Mouse (Mus musculus) forebrain, postnatal 0 days (tissue): ENCODE data around the gene Fnip2. TPM values are rescaled to one million over a fixed set of nuclear protein-coding genes. Genes with fewer than 3 reads are reported as not detected.

ENCODE experiments used
- ATAC-seq: fragments of 200-750 bp; cut with Nextera tagmentation; 2 replicates; pipeline ENCODE4 v1.8.0; 2017; ENCODE audit warnings: mild to moderate bottlenecking, moderate library complexity
- DNase-seq: peaks from one replicate; pipeline ENCODE4 v3.0.0-alpha.2; 2015
- H3K27ac ChIP-seq: fragments of 300-500 bp; sonication (generic); 2 replicates; pipeline ENCODE4 v1.5.1; 2014; ENCODE audit warnings: low read depth, mild to moderate bottlenecking, antibody characterized with exemption, low read length, moderate library complexity, mixed read lengths
- H3K27me3 ChIP-seq: fragments of 300-500 bp; sonication (generic); 2 replicates; pipeline ENCODE4 v1.6.1; 2014; ENCODE audit warnings: mild to moderate bottlenecking, low read length, mixed read lengths; ENCODE audit not compliant: insufficient read depth
- H3K36me3 ChIP-seq: fragments of 300-500 bp; sonication (generic); 2 replicates; pipeline ENCODE4 v1.6.1; 2014; ENCODE audit warnings: mild to moderate bottlenecking, moderate library complexity; ENCODE audit not compliant: insufficient read depth
- H3K4me1 ChIP-seq: fragments of 300-500 bp; sonication (generic); 2 replicates; pipeline ENCODE4 v1.6.1; 2014; ENCODE audit warnings: antibody characterized with exemption; ENCODE audit not compliant: insufficient read depth
- H3K4me2 ChIP-seq: fragments of 300-500 bp; sonication (generic); 2 replicates; pipeline ENCODE4 v1.6.1; 2014; ENCODE audit warnings: low read depth, mild to moderate bottlenecking, moderate library complexity
- H3K4me3 ChIP-seq: fragments of 300-500 bp; sonication (generic); 2 replicates; pipeline ENCODE4 v1.5.1; 2014; ENCODE audit warnings: low read depth, low read length, mixed read lengths
- H3K9ac ChIP-seq: fragments of 300-500 bp; sonication (generic); 2 replicates; pipeline ENCODE4 v1.6.1; 2014; ENCODE audit warnings: mild to moderate bottlenecking
- H3K9me3 ChIP-seq: fragments of 300-500 bp; sonication (generic); 2 replicates; pipeline ENCODE4 v1.6.1; 2016; ENCODE audit warnings: low read length
- CTCF ChIP-seq: sonication (generic); IDR thresholded peaks from 2 replicates; pipeline ENCODE4 v1.5.1; 2016; ENCODE audit warnings: antibody characterized with exemption, control low read depth, low read depth
- WGBS: fragments of 180-500 bp; shearing (Covaris S2); extraction: QIAGEN DNeasy Blood & Tissue Kit; methylation state at CpG from one replicate; pipeline ENCODE4 v1.1.7; 2014; 5-methylcytosine and 5-hydroxymethylcytosine counted together
- polyA plus RNA-seq: library from polyadenylated mRNA; unstranded; fragments of >200 nt; fragmentation: Nextera tagmentation; extraction: Ambion mirVana; gene quantifications from 2 replicates; pipeline ENCODE4 v1.2.1, GENCODE M21; 2015
- total RNA-seq: library from RNA; depleted of rRNA; stranded (reverse); fragments of >200 nt; gene quantifications from 2 replicates; pipeline ENCODE4 v1.2.3, GENCODE M21; 2014

Fnip2 gene
- total and polyA plus RNA-seq, 2 experiments from 2014 or later: 5.1 to 37.7 TPM

DNA sequence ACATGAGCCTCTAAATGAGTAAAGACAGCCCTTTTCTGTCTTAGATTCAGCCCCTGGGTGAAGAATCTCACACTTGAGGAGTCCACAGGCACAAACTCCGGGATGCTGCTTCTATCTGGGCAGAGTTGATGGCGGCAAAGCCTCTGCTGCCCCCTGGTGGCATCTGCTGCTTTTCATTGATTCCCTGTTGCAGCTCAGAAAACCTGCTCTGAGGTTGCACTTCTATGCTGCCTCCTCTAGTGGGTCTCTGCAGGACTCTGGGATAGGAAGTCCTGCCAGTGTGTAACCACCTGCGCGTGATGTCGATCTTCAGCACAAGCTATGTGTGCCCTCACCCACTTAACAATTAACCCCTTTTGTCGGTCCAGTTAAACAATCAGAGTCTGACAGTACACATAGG lies 19.2 kb upstream of the Fnip2 start:
- Histone ChIP-seq H3K36me3 (no peaks in the 10 kb centered on the region), H3K27ac (no peak overlapping the region), H3K9me3 (no peaks in the 10 kb centered on the region), H3K4me3 (no peak overlapping the region), H3K4me1 (0 out of 2 replicates have a peak, but pooled peaks cover 3% of the 10 kb centered on the region), H3K9ac (no peak overlapping the region), H3K4me2 (no peak overlapping the region), H3K27me3 (no peaks in the 10 kb centered on the region)
- ATAC-seq (peak; percentile 87), DNase-seq (peak; percentile 96)
- 2% methylated on average over 6 of the region's 6 CpGs for WGBS
- peak; percentile 99 for TF ChIP-seq CTCF

DNA sequence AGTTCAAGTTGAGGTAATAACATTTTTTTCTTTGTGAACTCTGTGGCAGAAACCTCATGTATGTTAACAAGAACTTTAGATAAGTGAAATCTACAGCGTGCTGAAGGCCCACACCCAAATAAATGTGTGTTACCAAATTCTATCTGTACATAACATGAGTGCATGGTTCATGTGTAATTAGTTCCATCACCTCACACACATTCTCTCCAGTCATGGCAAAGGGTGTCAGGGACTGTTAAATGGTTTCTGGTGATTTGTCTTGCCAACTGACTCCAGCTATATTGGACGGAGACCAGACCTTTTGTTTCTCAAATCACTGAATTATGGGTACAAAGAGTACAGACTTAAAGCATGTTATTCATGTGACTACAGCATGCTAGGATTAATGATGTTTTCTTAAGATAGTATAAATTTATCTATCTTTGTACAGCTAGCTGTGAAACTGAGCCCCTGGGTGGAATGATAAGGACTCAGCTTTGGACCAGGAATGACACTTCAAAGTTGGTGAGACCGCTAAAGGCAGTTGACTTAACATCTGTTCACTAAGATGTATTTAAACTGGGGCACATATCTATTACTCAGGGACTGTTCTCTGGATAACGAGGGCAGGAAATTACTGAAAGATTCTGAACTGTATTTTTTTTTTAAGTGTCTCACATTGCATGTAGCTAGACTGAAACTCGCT lies 12.4 kb upstream of the Fnip2 start:
- 73% methylated on average over 5 of the region's 5 CpGs for whole genome bisulfite sequencing
- Histone ChIP-seq H3K4me2 (no peak overlapping the region), H3K9me3 (no peaks in the 10 kb centered on the region), H3K27me3 (no peaks in the 10 kb centered on the region), H3K27ac (no peak overlapping the region), H3K4me1 (0 out of 2 replicates have a peak, but pooled peaks cover 4% of the 10 kb centered on the region), H3K9ac (no peak overlapping the region), H3K4me3 (no peak overlapping the region), H3K36me3 (no peaks in the 10 kb centered on the region)
- TF ChIP-seq CTCF: no peak
- ATAC-seq (no peak), DNase-seq (no peak)

DNA sequence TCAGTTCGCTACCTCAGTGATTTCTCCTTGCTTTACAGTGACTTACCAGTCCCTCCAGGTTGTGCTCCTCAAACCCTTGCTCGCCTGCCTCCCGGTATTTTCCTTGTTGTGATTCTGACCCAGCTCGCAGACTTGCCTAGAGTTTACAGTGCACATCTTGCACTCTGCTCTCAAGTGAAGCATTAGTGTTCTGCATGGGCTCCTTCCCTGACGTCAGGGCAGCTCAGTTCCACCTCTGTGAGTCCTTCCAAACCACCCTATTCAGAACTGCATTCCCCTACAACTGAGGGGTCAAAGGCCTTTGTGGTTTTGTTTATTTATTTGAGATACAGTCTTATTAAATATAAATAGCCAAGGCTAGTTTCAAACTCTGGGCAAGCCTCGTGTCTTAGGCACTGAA lies 10.6 kb upstream of the Fnip2 start:
- H3K9ac ChIP-seq: no peak overlapping the region
- H3K4me2 ChIP-seq: no peak overlapping the region
- H3K4me3 ChIP-seq: no peak overlapping the region
- H3K27ac ChIP-seq: no peak overlapping the region
- no peak for TF ChIP-seq CTCF
- no peaks in the 10 kb centered on the region for H3K9me3 ChIP-seq
- ATAC-seq (no peak), DNase-seq (no peak)
- whole genome bisulfite sequencing: 77% methylated on average over 6 of the region's 6 CpGs
- no peaks in the 10 kb centered on the region for H3K36me3 ChIP-seq
- H3K27me3 ChIP-seq: no peaks in the 10 kb centered on the region
- 0 out of 2 replicates have a peak, but pooled peaks cover 4% of the 10 kb centered on the region for H3K4me1 ChIP-seq

DNA sequence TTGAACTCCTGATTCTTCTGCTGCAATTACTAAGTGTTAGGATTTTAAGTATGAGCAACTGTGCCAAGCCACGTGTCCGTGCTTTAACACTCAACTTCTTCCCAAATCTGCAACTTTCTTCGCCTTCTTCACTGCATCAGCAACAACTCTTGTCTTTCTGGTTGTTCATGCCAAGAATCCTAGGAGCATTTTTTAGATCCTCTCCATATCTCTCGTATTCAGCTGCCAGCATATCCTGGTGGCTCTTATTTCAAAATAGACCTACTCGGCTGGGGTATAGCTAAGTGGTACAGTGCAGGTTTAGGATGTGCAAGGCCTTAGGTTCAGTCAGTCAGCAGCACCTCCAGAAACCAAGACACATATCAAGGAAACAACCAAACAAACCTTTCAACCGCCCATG lies 10.0 kb upstream of the Fnip2 start:
- WGBS: 79% methylated on average over 6 of the region's 6 CpGs
- Histone ChIP-seq H3K4me2 (no peak overlapping the region), H3K4me1 (0 out of 2 replicates have a peak, but pooled peaks cover 4% of the 10 kb centered on the region), H3K4me3 (no peak overlapping the region), H3K27ac (no peak overlapping the region), H3K9ac (no peak overlapping the region), H3K9me3 (no peaks in the 10 kb centered on the region), H3K36me3 (no peaks in the 10 kb centered on the region), H3K27me3 (no peaks in the 10 kb centered on the region)
- ATAC-seq (no peak), DNase-seq (peak; percentile 27)
- no peak for TF ChIP-seq CTCF

DNA sequence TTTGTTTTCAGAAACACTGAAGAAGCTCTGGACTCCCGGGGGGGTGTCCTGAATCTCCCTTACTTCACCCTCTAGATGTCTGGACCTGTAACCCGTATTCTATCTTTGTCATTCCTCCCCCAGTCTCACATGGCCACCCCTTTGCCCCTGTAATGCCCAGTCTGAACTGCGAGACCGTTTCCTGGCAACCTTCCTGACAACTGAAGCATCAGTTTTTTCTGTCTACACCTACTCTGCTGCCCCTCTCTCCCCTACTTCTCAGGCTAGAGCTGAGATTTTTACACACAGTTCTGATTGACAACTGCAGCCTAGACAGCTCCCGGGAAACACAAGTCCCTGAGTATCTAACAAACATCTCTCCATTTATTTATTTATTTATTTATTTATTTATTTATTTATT lies 9.3 kb upstream of the Fnip2 start:
- WGBS: 28% methylated on average over 5 of the region's 5 CpGs
- DNase-seq (no peak), ATAC-seq (no peak)
- no peak for TF ChIP-seq CTCF
- Histone ChIP-seq H3K36me3 (no peaks in the 10 kb centered on the region), H3K9ac (no peak overlapping the region), H3K4me1 (0 out of 2 replicates have a peak, but pooled peaks cover 4% of the 10 kb centered on the region), H3K4me3 (no peak overlapping the region), H3K27me3 (no peaks in the 10 kb centered on the region), H3K9me3 (no peaks in the 10 kb centered on the region), H3K27ac (no peak overlapping the region), H3K4me2 (no peak overlapping the region)

DNA sequence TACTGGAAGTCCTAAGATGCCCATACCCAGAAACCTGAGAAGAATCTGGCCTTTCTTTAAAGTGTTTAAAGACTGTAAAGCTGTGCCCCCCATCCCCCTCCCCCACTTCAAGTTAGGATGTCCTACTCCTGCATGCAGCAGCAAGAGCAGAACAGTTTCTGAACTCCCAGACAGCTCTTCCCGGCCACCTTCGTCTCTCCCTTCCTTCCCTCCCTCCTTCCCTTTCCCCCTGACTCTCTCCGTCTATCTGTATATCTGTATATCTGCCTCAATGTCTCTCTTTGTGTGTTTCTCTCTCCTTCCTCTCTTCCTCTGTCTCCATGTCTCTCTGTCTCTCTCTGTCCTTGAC lies 8.8 kb upstream of the Fnip2 start:
- no peak for TF ChIP-seq CTCF
- DNase-seq (no peak), ATAC-seq (peak; percentile 21)
- H3K36me3 ChIP-seq: no peaks in the 10 kb centered on the region
- no peak overlapping the region; the same call in 1 of the 2 replicates for H3K4me2 ChIP-seq
- no peak overlapping the region for H3K27ac ChIP-seq
- no peaks in the 10 kb centered on the region for H3K27me3 ChIP-seq
- no peak overlapping the region for H3K9ac ChIP-seq
- no peak overlapping the region for H3K4me3 ChIP-seq
- no peaks in the 10 kb centered on the region for H3K9me3 ChIP-seq
- H3K4me1 ChIP-seq: 0 out of 2 replicates have a peak, but pooled peaks cover 4% of the 10 kb centered on the region
- WGBS: 13% methylated on average over 3 of the region's 3 CpGs

DNA sequence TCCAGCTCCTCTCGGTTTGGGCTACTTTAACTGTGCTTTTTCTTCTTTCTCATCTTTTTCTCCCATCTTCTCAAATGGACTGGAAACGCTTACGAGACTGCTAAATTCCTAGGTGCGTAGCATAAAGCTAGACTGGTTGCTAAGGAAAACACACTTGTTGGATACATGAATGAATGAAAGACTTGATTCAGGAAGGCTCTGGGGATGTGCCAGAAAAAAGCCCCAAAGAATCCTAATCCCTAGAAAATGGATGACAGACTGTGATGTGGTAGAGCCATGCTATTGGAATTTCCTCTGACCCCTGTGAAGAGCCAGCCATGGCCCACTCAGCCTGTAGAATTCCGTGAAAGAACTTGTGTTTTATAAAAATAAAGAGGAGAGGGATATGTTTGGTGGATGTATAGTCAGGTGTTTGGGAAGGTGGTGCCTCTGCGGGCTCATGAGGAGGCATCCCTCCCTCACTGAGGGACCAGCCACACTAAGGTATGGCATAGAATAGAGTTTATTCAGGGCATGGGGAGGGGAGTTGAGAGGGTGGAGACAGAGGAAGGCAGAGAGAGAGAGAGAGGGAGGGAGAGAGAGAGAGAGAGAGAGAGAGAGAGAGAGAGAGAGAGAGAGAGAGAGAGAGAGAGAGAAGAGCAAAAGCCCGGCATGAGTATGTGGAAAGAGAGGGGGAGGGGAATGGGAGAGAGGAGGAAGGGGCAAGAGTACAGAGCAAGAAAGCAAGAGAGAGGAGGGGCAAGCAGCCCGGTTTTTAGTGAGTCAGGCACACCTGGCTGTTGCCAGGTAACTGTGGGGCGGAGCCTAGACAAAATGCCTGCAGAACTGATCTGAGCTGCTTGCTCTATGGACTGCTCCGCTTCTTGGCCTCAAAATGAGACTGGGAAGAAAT lies 8.2 kb upstream of the Fnip2 start:
- peak; percentile 78 for ATAC-seq
- Histone ChIP-seq H3K4me1 (0 out of 2 replicates have a peak, but pooled peaks cover 4% of the 10 kb centered on the region), H3K27me3 (no peaks in the 10 kb centered on the region), H3K27ac (0 out of 2 replicates have a peak overlapping the region, but pooled peaks have one; percentile 15), H3K4me3 (no peak overlapping the region), H3K9ac (no peak overlapping the region), H3K36me3 (no peaks in the 10 kb centered on the region), H3K4me2 (no peak overlapping the region; the same call in 1 of the 2 replicates), H3K9me3 (no peaks in the 10 kb centered on the region)
- DNase-seq: peak; percentile 54
- 4% methylated on average over 10 of the region's 10 CpGs for WGBS
- no peak for TF ChIP-seq CTCF
